Mouse (Mus musculus) neutrophil, adult 5-6 weeks (primary cell): ENCODE data around the gene Rrp15. TPM values are rescaled to one million over a fixed set of nuclear protein-coding genes. Genes with fewer than 3 reads are reported as not detected.

ENCODE experiments used
- ATAC-seq: fragments of 151-379, 151-347 bp; 2 replicates; pipeline ENCODE4 v1.8.0; 2017; ENCODE audit warnings: mild to moderate bottlenecking, moderate TSS enrichment; ENCODE audit not compliant: insufficient number of reproducible peaks, poor library complexity, low FRiP score, severe bottlenecking; ENCODE audit errors: extremely low read depth
- total RNA-seq: library from RNA; stranded (forward); fragments of 200-1000 nt; gene quantifications from 2 replicates; pipeline ENCODE4 v1.2.3, GENCODE M21; 2017

Rrp15 gene
- total RNA-seq, 1 experiment from 2014 or later: 23.7 TPM

DNA sequence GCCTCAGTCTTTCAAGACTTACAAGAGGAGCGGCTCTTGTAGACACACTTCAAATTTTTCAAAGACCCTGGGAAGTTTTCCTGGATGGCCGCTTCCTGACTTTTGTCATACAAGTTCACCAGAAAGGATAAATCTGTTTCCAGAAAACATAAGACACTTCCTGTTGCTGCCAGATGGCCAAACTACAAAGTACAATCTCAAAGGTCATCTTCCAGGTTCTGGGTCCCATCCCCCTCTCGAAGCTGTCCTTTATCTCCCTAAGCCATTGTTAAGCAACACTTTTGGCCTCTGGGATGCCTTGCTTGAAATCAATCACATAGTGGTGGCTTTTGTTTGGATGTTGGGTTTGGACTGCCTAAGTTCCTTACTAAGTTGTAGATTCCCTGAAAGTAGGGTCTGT lies 65.1 kb downstream of the Rrp15 start:
- no peak for ATAC-seq

DNA sequence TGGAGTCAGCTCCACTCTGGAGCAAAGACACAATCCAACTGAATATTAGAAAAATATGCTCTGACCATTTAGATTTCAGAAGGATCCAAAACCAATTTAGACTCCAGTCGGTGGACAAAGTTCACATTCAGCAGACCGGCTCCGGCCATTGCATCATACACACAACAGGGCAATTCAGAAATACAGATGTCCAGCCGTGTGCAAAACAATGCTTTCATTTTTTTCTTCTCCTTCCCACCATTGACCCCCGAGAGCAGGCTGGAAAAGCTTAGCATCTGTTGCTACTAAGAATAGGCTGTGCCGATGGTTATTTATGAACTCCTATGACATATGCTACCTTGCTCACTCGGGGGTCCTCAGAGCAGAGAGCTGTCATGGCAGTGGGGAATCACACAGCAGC lies 66.6 kb downstream of the Rrp15 start:
- no peak for ATAC-seq

DNA sequence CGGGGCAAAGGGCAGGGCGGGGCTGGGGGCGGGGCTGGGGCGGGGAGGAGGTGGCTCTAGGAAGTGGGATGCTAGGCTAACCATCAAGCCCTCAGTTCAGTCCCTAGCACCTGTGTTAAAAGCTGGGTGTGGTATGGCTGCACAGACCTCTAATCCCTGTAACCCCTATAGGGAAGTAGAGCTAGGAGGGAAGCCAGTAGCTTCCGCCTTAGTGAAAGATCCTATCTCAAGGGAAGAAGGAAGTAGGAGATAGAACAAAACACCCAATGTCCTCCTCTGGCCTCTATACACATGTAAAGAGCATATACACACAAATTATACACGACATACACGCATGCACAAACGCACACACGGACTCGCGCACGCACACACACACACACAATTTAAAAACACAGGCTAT lies 71.5 kb downstream of the Rrp15 start:
- no peak for ATAC-seq

DNA sequence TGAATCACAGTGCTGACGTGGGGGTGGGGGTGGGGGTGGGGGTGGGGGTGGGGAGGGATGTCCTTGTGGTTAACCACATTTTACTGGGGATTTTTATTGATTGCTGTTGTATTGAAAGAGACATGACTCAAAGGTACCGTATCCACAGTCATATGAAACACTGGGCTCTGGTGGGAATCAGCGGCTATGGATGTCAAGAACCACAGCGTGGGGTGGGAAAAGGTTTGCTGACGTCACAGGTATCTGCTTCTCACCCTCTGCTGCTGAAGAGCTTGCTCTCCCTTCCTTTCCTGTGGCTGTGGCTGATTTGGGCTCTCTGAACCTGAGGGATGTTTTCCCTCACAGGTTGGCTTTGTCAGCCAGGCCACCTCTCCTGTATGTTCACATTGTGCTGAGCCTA lies 73.0 kb downstream of the Rrp15 start:
- ATAC-seq: no peak

DNA sequence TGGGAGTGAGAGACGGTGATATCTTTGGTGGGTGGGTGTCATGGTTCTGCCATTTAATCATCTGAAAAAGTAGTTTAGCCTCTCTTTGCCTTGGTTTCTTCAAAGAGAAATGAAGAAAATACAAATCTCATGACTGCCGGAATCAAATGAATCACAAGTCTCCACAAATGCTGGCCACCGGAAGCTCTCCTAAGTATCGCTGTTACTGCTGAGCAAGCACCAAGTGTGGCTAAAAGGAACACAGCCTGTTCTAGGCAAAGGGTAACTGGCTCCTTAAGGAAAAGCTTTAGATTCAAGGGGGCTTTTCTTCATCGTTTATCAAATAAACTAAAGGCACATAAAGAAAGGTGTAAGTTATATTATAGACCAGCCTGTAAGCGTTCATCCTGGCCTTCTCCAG lies 73.9 kb downstream of the Rrp15 start:
- ATAC-seq: no peak

DNA sequence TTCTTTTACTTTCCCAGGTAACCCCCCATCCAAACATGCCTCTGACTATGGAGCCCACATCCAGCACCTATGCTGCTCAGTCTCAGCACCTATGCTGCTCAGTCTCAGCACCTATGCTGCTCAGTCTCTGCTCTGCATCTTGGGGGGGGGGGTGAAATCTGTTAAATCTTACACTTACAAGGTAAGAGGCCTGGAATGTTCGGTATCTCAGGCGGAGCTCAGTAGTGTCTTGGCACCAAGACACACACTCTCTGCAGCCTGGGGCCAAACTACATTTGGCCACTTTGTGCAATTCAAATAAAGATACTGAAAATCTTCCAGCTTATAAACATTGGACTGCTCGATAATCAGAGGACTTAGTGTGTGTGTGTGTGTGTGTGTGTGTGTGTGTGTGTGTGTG lies 74.5 kb downstream of the Rrp15 start:
- no peak for ATAC-seq

DNA sequence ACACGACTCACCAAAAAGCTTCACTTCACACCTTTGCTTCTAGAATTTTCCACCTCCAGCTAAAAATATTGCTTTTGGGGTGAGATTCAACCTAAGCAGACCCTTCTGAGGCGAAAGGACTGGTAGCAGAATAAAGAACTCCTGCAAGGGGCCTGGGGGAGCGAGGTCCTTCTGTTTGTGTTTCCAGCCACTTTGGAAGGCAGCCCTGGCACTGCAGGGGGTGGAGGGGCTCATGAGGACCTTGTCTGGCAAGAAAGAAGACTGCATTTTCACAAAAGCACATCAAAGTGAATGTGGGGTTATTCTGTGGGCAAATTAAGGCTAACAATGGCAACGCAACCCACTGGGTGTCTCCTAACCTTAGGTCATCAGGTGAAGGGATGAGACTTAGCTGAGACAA lies 76.0 kb downstream of the Rrp15 start:
- ATAC-seq: no peak

Other genes starting within 250 kb of the Rrp15 start
- not detected in 2 replicates for gene Tgfb2, start 43.4 kb downstream of the Rrp15 start, total RNA-seq
- gene D1Pas1, start 218.1 kb upstream of the Rrp15 start, total RNA-seq: 0.12 TPM in 1 of 2 replicates, not detected in the other